Mouse (Mus musculus): ENCODE measurements around the gene Gm10961.

- TF ChIP-seq CHD2 (IDR thresholded peaks at IDR 0.05; ENCODE audit: low read depth, low read length), result no peak
- no peak for TF ChIP-seq HCFC1 (IDR thresholded peaks at IDR 0.05; ENCODE audit: borderline replicate concordance, insufficient read depth, low read length)
- no peak for TF ChIP-seq ZC3H11A (IDR thresholded peaks at IDR 0.05; ENCODE audit: borderline replicate concordance, low read depth, low read length)
Measured at GRCm38 (mm10) chr3:107607221-107607620, 23.9 kb upstream of the Gm10961 start.

Data from ES-E14 (cell line).